Mouse (Mus musculus) forebrain, embryonic 10.5 days (tissue): Measurements from ENCODE around the gene Arhgap25. TPM values are rescaled to one million over a fixed set of nuclear protein-coding genes. Genes with fewer than 3 reads are reported as not detected.
"Not testable (repeated sequence)": the region's sequence is repeated elsewhere in the genome, so short reads cannot be mapped to it uniquely, and the experiment has no call there.

Source experiments
- DNase-seq: peaks from one replicate; pipeline ENCODE4 v3.0.0-alpha.2; 2017; ENCODE audit warnings: low spot score; ENCODE audit errors: extremely low spot score
- H3K27ac ChIP-seq: fragments of 300-500 bp; sonication (generic); 2 replicates; pipeline ENCODE4 v1.5.1; 2016; ENCODE audit warnings: mild to moderate bottlenecking
- H3K27me3 ChIP-seq: fragments of 300-500 bp; sonication (generic); 2 replicates; pipeline ENCODE4 v1.6.1; 2016; ENCODE audit warnings: mild to moderate bottlenecking; ENCODE audit not compliant: poor library complexity, severe bottlenecking
- H3K36me3 ChIP-seq: fragments of 300-500 bp; sonication (generic); replicated peaks from 2 replicates; pipeline ENCODE4 v1.6.1; 2016; ENCODE audit warnings: mild to moderate bottlenecking, moderate library complexity
- H3K4me1 ChIP-seq: fragments of 300-500 bp; sonication (generic); 2 replicates; pipeline ENCODE4 v1.6.1; 2016
- H3K4me3 ChIP-seq: fragments of 300-500 bp; sonication (generic); 2 replicates; pipeline ENCODE4 v1.5.1; 2016; ENCODE audit warnings: mild to moderate bottlenecking, moderate library complexity
- H3K9me3 ChIP-seq: fragments of 300-500 bp; sonication (generic); 2 replicates; pipeline ENCODE4 v1.6.1; 2016; ENCODE audit warnings: mild to moderate bottlenecking, moderate library complexity
- WGBS: fragments of 180-500 bp; shearing (Covaris S2); methylation state at CpG from one replicate; pipeline ENCODE4 v1.1.7; 2016; 5-methylcytosine and 5-hydroxymethylcytosine counted together
- polyA plus RNA-seq: library from polyadenylated mRNA; unstranded; fragments of >200 nt; fragmentation: Nextera tagmentation; extraction: Ambion mirVana; gene quantifications from 2 replicates; pipeline ENCODE4 v1.2.1, GENCODE M21; 2016

The Arhgap25 gene
- polyA plus RNA-seq, 1 experiment from 2014 or later = 1.9 TPM

DNA sequence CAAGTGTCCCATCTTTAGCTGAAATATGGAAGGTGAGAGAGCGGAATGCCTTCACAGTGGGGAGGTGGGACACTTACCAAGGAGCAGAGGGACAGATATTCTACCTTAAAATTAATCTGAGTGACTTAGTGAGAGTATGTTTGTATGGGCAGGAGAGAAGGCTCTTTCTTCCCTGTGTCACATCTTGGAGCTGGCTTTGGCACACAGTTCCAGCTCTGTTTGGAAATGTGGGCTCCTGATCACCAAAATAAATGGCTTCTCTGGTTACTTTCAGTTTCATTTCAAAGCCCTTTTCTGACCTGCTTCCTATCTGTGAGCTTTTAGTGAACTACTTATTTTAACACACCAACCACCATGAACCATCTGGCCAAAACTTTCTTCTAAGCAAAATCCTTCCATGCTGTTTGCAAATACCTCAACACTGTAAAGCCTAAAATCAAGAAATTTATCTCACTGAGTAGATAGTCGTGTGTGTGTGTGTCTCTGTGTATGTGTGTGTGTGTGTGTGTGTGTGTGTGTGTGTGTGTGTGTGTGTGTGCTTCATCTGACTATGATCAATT, 1.5 kb downstream of the Arhgap25 start:
- 86% methylated on average over 2 of the region's 2 CpGs for WGBS
- no peak overlapping the region for H3K4me3 ChIP-seq
- H3K4me1 ChIP-seq = peaks cover 5% of the 10 kb centered on the region
- no peaks in the 10 kb centered on the region for H3K9me3 ChIP-seq
- H3K27ac ChIP-seq = no peak overlapping the region
- H3K36me3 ChIP-seq = no peaks in the 10 kb centered on the region
- H3K27me3 ChIP-seq = no peaks in the 10 kb centered on the region
- DNase-seq = no peak

- Histone ChIP-seq H3K9me3 (no peaks in the 10 kb centered on the region), H3K27ac (no peak overlapping the region), H3K27me3 (no peaks in the 10 kb centered on the region), H3K4me1 (peaks cover 5% of the 10 kb centered on the region), H3K4me3 (no peak overlapping the region), H3K36me3 (no peaks in the 10 kb centered on the region)
- no peak for DNase-seq
- 96% methylated on average over 2 of the region's 2 CpGs for WGBS
These were observed 2.7 kb downstream of the Arhgap25 start for GRCm38 (mm10) chr6:87530386-87530785.

DNA sequence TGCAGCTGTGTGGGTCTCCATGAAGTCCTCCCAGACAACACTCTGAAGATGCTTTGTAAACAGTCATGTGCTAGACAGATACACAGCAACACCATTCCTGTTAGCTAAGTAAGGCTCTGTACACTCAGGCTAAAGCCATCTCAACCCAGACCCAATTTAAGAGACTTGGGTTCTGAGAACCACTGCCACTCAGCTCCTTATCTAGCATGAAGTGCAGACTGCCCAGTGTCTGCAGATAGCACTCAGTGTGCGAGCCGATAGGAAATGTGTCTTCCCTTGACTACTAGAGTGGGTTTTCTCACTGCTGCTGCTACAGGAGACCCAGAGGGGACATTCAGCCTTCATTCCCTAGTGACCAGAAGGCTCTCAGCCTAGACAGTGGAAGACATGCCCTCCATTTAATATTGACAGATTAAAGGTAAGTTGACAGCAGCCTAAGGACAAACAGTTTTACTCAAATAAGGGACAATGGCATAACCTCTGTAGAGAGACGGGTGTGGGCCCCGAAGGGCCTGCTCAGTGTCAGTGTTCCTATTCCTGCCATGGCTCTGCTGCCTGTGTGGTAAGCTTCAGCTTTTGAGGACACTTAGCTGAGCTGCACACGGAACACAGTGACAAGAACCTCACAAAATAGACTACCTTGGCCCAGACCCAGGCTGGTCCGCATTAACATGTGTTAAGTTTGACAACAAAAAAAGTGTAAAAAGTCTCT, 5.1 kb downstream of the Arhgap25 start:
- Histone ChIP-seq H3K4me1 (peaks cover 15% of the 10 kb centered on the region), H3K27ac (no peak overlapping the region), H3K4me3 (no peak overlapping the region), H3K9me3 (no peaks in the 10 kb centered on the region), H3K27me3 (no peaks in the 10 kb centered on the region), H3K36me3 (no peaks in the 10 kb centered on the region)
- DNase-seq = no peak
- WGBS = 91% methylated on average over 6 of the region's 6 CpGs

- no peaks in the 10 kb centered on the region for H3K36me3 ChIP-seq
- H3K9me3 ChIP-seq = no peaks in the 10 kb centered on the region
- H3K27me3 ChIP-seq = no peaks in the 10 kb centered on the region
- no peak for DNase-seq
- no peak overlapping the region for H3K4me3 ChIP-seq
- H3K4me1 ChIP-seq = peaks cover 15% of the 10 kb centered on the region
- H3K27ac ChIP-seq = no peak overlapping the region
- 85% methylated on average over 4 of the region's 4 CpGs for WGBS
These were observed 5.7 kb downstream of the Arhgap25 start for GRCm38 (mm10) chr6:87527366-87527765.

DNA sequence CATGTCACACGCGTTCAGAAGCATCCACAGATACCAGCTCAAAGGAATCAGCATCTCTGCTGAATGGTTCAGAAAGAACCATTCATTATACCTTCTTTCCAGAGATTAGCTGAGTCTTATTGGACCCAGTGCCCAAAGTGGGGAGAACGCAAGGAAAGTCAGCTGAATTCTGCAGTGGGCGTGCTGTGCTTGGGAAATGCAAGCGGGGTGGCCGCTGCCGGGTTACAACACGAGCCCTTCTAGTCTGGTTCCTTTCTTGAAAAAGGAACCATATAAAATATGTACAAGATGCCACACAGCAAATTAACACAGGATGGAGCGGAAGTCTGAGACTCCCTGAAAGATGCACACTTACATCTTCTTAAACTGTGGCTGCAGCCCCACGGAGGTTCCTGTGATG, 7.9 kb downstream of the Arhgap25 start:
- WGBS = 92% methylated on average over 10 of the region's 10 CpGs
- H3K27ac ChIP-seq = no peak overlapping the region
- no peaks in the 10 kb centered on the region for H3K36me3 ChIP-seq
- H3K4me3 ChIP-seq = no peak overlapping the region
- H3K4me1 ChIP-seq = peaks cover 12% of the 10 kb centered on the region
- H3K9me3 ChIP-seq = no peaks in the 10 kb centered on the region
- no peak for DNase-seq
- no peaks in the 10 kb centered on the region for H3K27me3 ChIP-seq

DNA sequence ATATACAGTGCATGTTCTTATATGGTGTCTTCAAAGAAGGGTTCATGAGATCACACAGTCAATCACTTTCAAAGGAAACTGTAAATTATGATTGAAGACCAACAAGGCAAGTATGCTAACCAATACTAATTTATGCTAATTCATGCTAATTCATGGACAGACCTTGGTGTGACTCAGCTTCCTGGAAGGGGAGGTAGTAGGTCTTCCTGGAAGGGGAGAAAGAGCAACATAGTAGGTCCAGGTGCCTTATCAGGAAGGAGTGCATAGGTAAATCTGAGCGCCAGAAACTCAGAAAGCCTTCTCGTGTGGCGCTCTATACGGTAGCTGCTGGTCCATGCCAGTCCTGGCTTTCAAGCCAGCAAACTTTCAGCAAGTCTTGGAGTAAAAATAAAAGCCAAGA, 8.8 kb downstream of the Arhgap25 start:
- peaks cover 9% of the 10 kb centered on the region for H3K4me1 ChIP-seq
- no peaks in the 10 kb centered on the region for H3K27me3 ChIP-seq
- H3K4me3 ChIP-seq = no peak overlapping the region
- DNase-seq = no peak
- no peaks in the 10 kb centered on the region for H3K9me3 ChIP-seq
- no peak overlapping the region; the same call in 1 of the 2 replicates for H3K27ac ChIP-seq
- H3K36me3 ChIP-seq = no peaks in the 10 kb centered on the region
- WGBS = 97% methylated on average over 4 of the region's 4 CpGs

DNA sequence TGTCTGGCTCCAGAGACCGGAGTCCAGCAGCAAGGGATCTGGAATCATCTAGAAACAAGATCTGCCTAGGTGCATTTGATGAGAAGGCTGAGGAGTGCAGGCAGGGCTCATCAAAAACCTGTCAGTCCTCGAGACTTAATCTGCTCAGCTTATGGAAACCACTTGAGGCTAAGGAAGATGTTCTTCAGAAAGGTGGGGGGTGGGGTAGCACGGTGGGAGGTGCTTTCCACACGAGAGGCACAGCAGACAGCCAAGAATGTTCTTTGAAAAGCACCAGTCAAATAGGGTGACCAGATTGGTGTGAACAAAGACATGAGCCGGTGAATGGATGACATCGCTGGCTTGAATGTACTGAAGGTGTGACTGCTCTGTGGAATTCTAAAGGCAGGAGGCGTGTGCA, 9.3 kb downstream of the Arhgap25 start:
- no peaks in the 10 kb centered on the region for H3K27me3 ChIP-seq
- no peak overlapping the region for H3K27ac ChIP-seq
- no peaks in the 10 kb centered on the region for H3K36me3 ChIP-seq
- no peak overlapping the region for H3K4me3 ChIP-seq
- DNase-seq = no peak
- H3K4me1 ChIP-seq = peaks cover 9% of the 10 kb centered on the region
- WGBS = 69% methylated on average over 7 of the region's 7 CpGs
- no peaks in the 10 kb centered on the region for H3K9me3 ChIP-seq

DNA sequence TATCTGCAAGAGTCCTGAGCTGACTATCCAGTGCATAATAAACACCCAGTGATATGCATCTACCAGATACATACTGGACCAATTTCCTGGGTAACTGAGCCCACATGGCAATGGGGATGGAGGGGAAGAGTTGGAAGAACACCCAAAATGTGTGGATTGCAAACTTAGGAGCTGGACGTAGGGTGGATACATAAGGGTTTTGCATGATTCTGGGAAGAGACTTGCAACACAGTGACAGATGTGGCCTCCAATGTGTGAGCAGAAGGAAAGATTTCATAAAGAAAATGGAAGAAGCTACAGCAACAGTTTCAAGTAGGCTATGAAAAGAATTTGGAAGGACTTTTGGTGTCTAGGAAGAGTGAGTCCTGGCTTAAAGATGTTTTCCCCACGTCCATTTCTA, 10.0 kb downstream of the Arhgap25 start:
- Histone ChIP-seq H3K36me3 (no peaks in the 10 kb centered on the region), H3K27me3 (no peaks in the 10 kb centered on the region)

GRCm38 (mm10) chr6:87522236-87522635, 10.8 kb downstream of the Arhgap25 start:
- 34% methylated on average over 3 of the region's 3 CpGs for WGBS
- Histone ChIP-seq H3K27me3 (no peaks in the 10 kb centered on the region), H3K36me3 (no peaks in the 10 kb centered on the region), H3K9me3 (no peaks in the 10 kb centered on the region), H3K4me1 (peaks cover 9% of the 10 kb centered on the region), H3K4me3 (no peak overlapping the region), H3K27ac (no peak overlapping the region)
- DNase-seq = no peak

More for the DNA sequence above, 10.0 kb downstream of the Arhgap25 start:
- WGBS = 86% methylated on average over 2 of the region's 2 CpGs
- no peak for DNase-seq
- H3K4me1 ChIP-seq = peaks cover 9% of the 10 kb centered on the region
- no peaks in the 10 kb centered on the region for H3K9me3 ChIP-seq
- no peak overlapping the region for H3K4me3 ChIP-seq
- no peak overlapping the region for H3K27ac ChIP-seq

DNA sequence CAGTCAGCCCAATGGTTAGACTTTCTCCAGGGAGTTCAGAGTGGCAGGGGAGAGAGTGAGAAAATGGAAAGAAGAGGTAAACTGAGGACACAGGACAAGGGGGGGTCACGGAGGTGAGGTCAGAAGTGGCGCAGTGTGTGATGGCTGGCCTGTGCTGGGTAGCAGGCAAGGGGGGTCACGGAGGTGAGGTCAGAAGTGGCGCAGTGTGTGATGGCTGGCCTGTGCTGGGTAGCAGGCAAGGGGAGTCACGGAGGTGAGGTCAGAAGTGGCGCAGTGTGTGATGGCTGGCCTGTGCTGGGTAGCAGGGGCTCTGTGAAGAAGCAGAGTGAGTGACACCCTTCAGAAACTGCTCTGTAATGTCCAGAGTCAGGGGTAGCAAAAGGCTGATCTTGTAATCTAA, 11.4 kb downstream of the Arhgap25 start:
- not testable (repeated sequence) for H3K4me3 ChIP-seq, DNase-seq, H3K27ac ChIP-seq, H3K4me1 ChIP-seq, H3K27me3 ChIP-seq, H3K36me3 ChIP-seq, H3K9me3 ChIP-seq
- WGBS = 90% methylated on average over 6 of the region's 6 CpGs

GRCm38 (mm10) chr6:87520572-87520971, 12.5 kb downstream of the Arhgap25 start:
- H3K9me3 ChIP-seq = no peaks in the 10 kb centered on the region
- no peak for DNase-seq
- H3K4me1 ChIP-seq = peaks cover 9% of the 10 kb centered on the region
- no peaks in the 10 kb centered on the region for H3K27me3 ChIP-seq
- H3K4me3 ChIP-seq = no peak overlapping the region
- 89% methylated on average over 8 of the region's 8 CpGs for WGBS
- H3K27ac ChIP-seq = no peak overlapping the region
- H3K36me3 ChIP-seq = no peaks in the 10 kb centered on the region

- no peak for DNase-seq
- Histone ChIP-seq H3K36me3 (no peaks in the 10 kb centered on the region), H3K27ac (no peak overlapping the region), H3K4me3 (no peak overlapping the region), H3K27me3 (no peaks in the 10 kb centered on the region), H3K9me3 (no peaks in the 10 kb centered on the region), H3K4me1 (peaks cover 9% of the 10 kb centered on the region)
- 91% methylated on average over 11 of the region's 11 CpGs for WGBS
These were observed 13.2 kb downstream of the Arhgap25 start for GRCm38 (mm10) chr6:87519809-87520208.

GRCm38 (mm10) chr6:87518622-87519021, 14.4 kb downstream of the Arhgap25 start:
- H3K4me1 ChIP-seq = peaks cover 3% of the 10 kb centered on the region
- H3K36me3 ChIP-seq = no peaks in the 10 kb centered on the region
- H3K27ac ChIP-seq = no peak overlapping the region
- H3K9me3 ChIP-seq = no peaks in the 10 kb centered on the region
- WGBS = 94% methylated on average over 10 of the region's 10 CpGs
- no peak for DNase-seq
- H3K4me3 ChIP-seq = no peak overlapping the region
- no peaks in the 10 kb centered on the region for H3K27me3 ChIP-seq
